Mouse (Mus musculus) bone marrow macrophage, adult 2 months (primary cell): ENCODE data around the gene Disp1. TPM values are rescaled to one million over a fixed set of nuclear protein-coding genes. Genes with fewer than 3 reads are reported as not detected.

Experiments used
- H3K27ac ChIP-seq: 2 replicates; pipeline ENCODE4 v1.5.1; 2012; ENCODE audit warnings: low read depth, low read length; ENCODE audit not compliant: insufficient read depth
- H3K4me1 ChIP-seq: 2 replicates; pipeline ENCODE4 v1.6.1; 2012; ENCODE audit warnings: low read length; ENCODE audit not compliant: control insufficient read depth, insufficient read depth
- H3K4me3 ChIP-seq: 2 replicates; pipeline ENCODE4 v1.5.1; 2012; ENCODE audit warnings: mild to moderate bottlenecking, low read length, moderate library complexity; ENCODE audit not compliant: insufficient read depth
- CTCF ChIP-seq: IDR thresholded peaks from 2 replicates; pipeline ENCODE4 v1.5.1; 2012; ENCODE audit warnings: low read depth, mild to moderate bottlenecking, low read length, moderate library complexity
- POLR2A ChIP-seq: IDR thresholded peaks from 2 replicates; pipeline ENCODE4 v1.6.1; 2012; ENCODE audit warnings: mild to moderate bottlenecking, low read depth, low read length, borderline replicate concordance
- polyA plus RNA-seq: library from polyadenylated mRNA; stranded (reverse); fragments of >200 nt; gene quantifications from 2 replicates; pipeline ENCODE4 v1.2.4, GENCODE M21; 2012; ENCODE audit not compliant: missing spikeins, insufficient read depth, insufficient read length

The Disp1 gene
- polyA plus RNA-seq, 1 experiment = 7.2 TPM

DNA sequence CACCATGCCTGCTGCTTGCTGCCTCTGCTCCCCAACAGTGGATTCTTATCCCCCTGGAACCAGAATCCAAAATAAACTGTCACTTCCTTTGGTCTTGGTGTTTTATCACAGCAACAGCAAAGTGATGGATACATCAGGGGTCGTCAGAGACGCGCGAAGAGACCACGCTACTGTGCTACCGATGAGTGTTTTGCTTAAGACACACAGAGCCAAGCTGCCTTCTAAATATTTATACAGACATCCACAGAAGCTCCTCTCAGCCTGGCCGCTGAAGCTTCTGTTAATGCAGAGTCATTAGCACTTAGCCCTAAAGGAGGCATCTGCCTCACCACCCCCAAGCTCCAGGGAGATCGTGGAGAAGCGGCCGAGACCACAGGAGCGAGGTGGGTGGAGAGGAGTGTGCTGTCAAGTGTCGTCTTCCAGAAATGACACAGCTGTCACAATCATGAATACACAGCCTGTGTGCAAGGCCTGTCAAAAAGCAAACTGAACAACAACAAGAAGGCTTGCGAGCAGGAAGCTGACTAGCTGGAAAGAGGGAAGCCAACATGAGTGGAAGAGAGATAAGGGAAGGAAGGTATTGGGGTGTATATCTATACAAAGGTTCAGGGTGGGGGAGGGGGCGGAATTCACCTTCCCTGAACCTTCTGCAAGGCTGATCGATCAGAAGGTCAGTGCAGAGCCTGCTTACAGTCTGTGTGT, 146.1 kb downstream of the Disp1 start:
- TF ChIP-seq CTCF (no peak), POLR2A (no peak)
- peaks cover 5% of the 10 kb centered on the region for H3K4me1 ChIP-seq
- H3K27ac ChIP-seq = no peak overlapping the region
- no peak overlapping the region for H3K4me3 ChIP-seq

DNA sequence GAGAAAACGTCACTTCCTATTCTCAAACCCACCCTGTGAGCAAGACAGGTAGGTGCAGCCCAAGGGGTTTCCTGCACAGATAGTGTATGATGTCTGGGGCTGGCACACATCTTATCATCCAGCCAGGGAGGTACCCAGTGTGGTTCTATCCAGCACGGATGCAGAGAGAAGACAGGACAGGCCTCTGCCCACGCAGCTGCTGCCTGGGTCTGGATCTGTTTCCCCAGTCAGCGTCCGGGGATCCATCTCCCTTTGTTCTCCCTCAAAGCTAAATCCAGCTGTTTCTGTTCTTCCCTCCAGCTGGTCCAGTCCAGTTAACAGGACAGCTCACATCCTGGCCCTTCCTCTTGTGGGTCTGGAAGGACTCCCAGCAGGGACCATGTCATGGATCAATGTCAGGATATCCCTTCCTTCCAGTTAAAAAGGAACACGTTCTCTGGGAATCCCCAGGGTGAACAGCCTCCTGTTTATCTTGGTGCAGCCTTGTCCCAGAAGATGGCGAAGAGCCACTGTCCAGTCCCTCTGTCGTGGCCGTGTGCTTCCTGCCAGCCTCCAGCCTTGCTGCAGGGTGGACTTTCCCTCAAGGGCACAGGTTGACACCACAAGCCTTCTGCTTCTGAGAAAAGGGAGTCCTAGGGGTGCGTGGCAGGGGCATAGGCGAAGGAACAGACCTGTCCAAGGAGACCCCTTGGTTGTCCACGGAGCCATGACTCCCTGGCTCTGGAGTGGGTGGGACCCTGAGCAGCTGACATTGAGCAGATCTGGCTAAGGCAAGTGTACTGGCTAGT, 148.9 kb downstream of the Disp1 start:
- Histone ChIP-seq H3K27ac (no peak overlapping the region), H3K4me1 (peaks cover 9% of the 10 kb centered on the region), H3K4me3 (no peak overlapping the region)
- TF ChIP-seq POLR2A = no peak
- no peak for TF ChIP-seq CTCF

DNA sequence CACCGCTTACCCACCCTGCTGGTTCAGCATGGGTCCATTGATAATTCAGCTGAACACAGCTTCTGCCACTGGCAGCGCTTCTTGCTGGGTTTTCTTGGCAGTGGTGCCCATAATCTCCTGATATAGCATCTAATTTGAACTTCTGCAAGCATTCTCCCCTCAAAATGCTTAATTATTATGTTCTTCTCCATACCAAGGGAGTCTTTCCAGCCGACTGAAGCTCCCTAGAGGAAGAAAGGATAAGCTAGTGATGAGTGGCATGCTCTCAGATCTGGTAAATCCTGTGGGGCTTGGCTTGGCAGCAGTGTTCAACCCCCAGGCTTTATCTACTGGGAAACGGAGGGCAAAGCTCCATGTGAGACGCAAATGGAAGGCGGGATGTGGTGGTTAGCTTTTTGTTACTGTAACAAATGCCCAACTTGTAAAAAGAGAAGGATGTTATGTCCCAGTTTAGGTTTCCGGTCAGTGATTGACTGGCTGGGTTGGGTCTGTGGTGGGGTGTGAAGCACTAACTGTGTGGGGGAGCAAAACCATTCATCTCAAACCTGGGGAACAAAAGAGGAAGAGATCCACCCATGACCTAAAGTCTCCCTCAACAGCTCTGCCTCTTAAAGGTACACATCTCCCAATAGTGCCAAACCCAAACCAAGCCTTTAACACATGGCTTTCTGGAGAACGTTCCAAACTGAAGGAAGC, 151.2 kb downstream of the Disp1 start:
- H3K4me3 ChIP-seq = no peak overlapping the region
- TF ChIP-seq CTCF (no peak), POLR2A (no peak)
- peaks cover 9% of the 10 kb centered on the region for H3K4me1 ChIP-seq
- H3K27ac ChIP-seq = no peak overlapping the region

DNA sequence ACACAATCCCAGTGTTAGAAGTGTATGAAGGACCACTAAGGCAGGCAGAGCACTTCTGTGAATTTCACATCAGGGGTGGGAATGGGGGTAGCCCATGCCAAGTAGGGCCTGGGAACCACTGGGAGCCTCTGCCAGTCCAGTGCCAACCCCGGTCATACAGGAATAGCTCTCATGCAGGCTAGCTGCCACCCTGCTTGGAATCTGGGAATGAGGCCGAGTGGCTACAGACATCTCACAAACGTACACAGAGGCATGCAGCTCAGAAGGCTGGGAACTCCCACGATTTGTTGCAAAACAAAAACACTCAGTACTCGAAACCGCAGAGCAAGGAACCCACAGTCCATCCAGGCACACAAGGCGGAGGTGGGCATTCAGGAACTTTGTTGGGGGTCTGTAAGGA, 153.5 kb downstream of the Disp1 start:
- no peak overlapping the region for H3K27ac ChIP-seq
- peaks cover 9% of the 10 kb centered on the region for H3K4me1 ChIP-seq
- TF ChIP-seq POLR2A (no peak), CTCF (no peak)
- no peak overlapping the region for H3K4me3 ChIP-seq

DNA sequence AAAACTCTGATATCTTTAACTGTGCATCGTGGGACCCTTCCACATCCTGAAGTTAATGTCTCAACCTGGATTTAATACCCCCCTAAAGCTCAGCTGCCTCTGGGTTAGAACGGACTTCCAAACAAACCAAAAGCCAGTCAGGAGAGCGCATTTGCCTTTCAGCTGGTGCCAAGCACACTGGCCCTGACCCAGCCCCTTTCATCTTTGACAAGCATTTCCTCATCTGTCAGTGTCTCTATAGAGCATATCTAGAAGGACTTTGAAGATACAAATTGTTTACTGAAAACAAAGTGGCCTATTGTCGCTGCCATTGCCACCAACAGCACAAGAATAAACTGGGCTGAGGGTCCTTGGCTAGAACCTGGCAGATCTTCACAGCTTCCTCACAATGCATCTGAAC, 154.3 kb downstream of the Disp1 start:
- Histone ChIP-seq H3K4me1 (peaks cover 9% of the 10 kb centered on the region), H3K27ac (no peak overlapping the region), H3K4me3 (no peak overlapping the region)
- TF ChIP-seq CTCF (no peak), POLR2A (no peak)

DNA sequence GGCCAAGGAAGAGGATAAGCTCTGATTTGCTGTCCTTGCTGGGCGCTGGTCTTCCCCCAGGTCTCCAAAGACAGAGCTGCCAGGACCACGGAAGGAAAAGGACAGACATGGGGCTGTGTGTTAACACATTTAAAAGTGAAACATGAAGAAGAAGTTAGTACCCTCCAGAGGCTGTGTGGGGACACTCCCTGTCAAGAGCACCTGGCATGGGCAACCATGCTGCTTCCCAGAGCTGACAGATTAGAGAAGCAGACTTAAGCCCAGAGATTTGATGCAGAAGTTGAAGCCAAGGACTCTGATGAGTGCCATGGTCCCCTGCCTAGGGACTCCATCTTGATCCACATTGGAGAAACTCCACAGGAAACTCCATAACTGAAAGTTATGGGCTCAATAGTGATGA, 160.7 kb downstream of the Disp1 start:
- Histone ChIP-seq H3K4me1 (no peaks in the 10 kb centered on the region), H3K4me3 (no peak overlapping the region), H3K27ac (no peak overlapping the region)
- no peak for TF ChIP-seq POLR2A
- no peak for TF ChIP-seq CTCF

DNA sequence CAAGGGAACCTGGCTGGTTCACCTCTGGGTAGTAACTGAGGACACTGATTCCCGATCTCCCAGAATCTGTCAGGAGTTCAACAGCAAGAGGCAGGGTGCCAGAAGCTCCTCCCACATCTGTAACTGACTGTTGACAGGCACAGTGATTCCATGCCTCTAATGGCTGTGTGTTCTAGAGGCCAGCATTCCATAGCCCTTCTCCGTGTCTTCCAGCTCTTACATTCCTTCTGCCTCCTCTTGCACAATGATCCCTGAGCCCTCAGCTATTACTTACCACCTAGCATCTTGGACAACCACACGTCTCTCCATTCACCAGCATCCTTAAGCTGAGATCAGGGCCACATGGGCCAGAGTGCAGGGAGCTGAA, 165.1 kb downstream of the Disp1 start:
- no peak overlapping the region for H3K27ac ChIP-seq
- no peak overlapping the region for H3K4me3 ChIP-seq
- peaks cover 4% of the 10 kb centered on the region for H3K4me1 ChIP-seq
- TF ChIP-seq CTCF (no peak), POLR2A (no peak)

DNA sequence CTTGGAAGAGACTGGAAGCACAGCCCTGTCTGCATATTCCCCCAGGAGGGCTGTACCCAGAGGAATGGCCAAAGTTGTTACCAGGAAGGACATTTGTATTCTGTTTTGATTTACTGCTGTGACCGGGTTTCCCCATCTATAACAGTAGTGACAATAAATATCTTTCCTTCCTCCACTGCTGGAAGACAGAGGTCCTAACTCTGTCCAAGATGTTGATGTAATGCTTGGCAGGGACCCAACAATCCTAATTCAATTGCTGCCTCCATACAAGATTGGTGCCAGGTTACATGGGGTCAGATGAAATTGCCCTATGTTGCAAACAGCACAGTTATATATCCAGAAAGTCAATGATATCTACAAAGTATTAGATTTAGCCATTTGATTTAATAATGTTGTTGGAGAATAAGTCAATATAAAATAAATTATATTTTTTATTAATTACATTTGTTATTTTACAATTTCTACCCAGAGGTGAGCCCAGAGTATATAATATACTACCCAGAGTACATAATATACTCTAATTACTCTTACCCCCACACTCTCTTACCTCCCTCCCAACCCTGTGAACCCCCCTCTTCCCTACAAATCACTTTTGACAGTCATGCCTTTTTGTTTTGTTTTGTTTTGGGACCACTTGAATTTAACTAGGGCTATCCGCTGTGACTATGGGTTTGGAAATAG, 165.6 kb downstream of the Disp1 start:
- H3K4me3 ChIP-seq = no peak overlapping the region
- H3K4me1 ChIP-seq = peaks cover 4% of the 10 kb centered on the region
- TF ChIP-seq POLR2A (no peak), CTCF (no peak)
- H3K27ac ChIP-seq = no peak overlapping the region

DNA sequence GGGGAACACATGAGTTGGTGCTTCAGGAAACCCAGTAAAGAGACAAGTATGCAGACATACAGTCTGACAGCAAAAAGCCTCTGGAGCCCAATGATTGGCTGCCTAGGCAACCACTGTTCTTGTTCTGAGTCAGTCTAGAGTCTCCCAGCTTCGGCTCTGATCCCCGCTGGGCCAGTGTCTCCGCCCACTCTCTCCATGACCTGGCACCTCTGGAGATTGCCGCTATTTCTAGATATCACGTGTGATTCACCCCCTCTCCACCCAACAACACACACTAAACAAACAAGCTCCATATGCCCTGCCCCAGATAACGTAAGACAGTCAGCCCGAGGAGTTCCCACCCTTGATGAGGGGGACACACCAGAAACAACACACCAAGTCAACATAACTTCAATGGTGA, 168.7 kb downstream of the Disp1 start:
- no peak for TF ChIP-seq CTCF
- no peak for TF ChIP-seq POLR2A
- Histone ChIP-seq H3K4me3 (no peak overlapping the region), H3K4me1 (peaks cover 6% of the 10 kb centered on the region), H3K27ac (no peak overlapping the region)
